Mouse (Mus musculus): ENCODE data around the gene Dlg2. TPM values are rescaled to one million over a fixed set of nuclear protein-coding genes. Genes with fewer than 3 reads are reported as not detected.

Gene Dlg2
- polyA plus RNA-seq, 1 experiment from 2014 or later, result 5.1 TPM

DNA sequence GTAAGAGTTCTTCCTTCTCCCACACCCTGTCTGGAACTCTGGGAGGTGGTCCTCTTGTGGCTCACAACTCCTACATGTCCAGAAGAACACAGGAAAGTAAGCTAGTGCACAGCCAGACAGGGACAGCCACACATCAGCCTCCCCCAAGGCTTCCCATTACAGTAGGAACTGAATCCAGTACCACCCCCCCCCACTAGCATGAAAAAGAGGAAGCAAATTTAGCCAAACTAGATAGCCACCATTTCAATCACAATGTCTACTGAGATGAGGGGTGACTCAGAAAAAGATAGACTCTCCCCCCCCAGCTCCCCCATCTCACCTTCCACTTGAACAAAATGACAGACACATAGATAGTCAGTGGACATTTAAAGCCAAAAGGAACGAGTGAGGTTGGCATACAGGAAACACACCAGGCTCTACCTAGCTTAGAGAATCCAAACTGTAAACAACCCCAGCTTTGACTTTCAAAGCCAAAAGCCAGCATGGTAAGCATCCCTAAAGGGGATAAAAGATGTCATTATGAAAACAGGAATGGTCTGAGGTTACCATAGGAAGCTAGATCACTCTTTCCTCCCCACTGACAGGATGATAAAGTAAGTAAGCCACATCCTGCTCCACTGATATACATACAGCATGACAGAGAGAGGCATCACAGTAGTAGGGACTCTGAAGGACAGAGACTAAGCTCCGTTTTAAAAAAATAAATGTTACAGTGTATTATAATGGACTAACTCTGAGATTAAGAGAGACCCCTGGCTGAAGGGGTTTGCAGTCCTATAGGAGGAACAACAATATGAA, 1986.8 kb downstream of the Dlg2 start:
- no peak overlapping the region for H3K4me3 ChIP-seq (ENCODE audit: low read depth, low read length)
- H3K9me3 ChIP-seq (ENCODE audit: control insufficient read depth, low read depth, low read length), result no peaks in the 10 kb centered on the region
- H3K4me1 ChIP-seq (ENCODE audit: control insufficient read depth, insufficient read depth, low read length), result no peaks in the 10 kb centered on the region
- ATAC-seq (ENCODE audit: insufficient number of reproducible peaks, insufficient read depth, low FRiP score, low read depth), result no peak
- H3K27me3 ChIP-seq (ENCODE audit: control insufficient read depth, insufficient read depth, low read length), result no peaks in the 10 kb centered on the region
- H3K36me3 ChIP-seq (ENCODE audit: control insufficient read depth, insufficient read depth, low read length), result no peaks in the 10 kb centered on the region
- no peak overlapping the region for H3K27ac ChIP-seq (ENCODE audit: low read length)
- H3K9ac ChIP-seq (replicated peaks; ENCODE audit: low read depth, low read length), result no peak overlapping the region
- WGBS, result 61% methylated on average over 2 of the region's 2 CpGs
- no peak overlapping the region for H3K4me2 ChIP-seq (replicated peaks; ENCODE audit: low read depth, low read length)

- Histone ChIP-seq H3K36me3 (ENCODE audit: control insufficient read depth, insufficient read depth, low read length) (no peaks in the 10 kb centered on the region), H3K9ac (replicated peaks; ENCODE audit: low read depth, low read length) (no peak overlapping the region), H3K27ac (ENCODE audit: low read length) (no peak overlapping the region), H3K4me2 (replicated peaks; ENCODE audit: low read depth, low read length) (no peak overlapping the region), H3K27me3 (ENCODE audit: control insufficient read depth, insufficient read depth, low read length) (no peaks in the 10 kb centered on the region), H3K9me3 (ENCODE audit: control insufficient read depth, low read depth, low read length) (no peaks in the 10 kb centered on the region), H3K4me3 (ENCODE audit: low read depth, low read length) (no peak overlapping the region), H3K4me1 (ENCODE audit: control insufficient read depth, insufficient read depth, low read length) (no peaks in the 10 kb centered on the region)
- 72% methylated on average over 2 of the region's 2 CpGs for WGBS
- no peak for ATAC-seq (ENCODE audit: insufficient number of reproducible peaks, insufficient read depth, low FRiP score, low read depth)
These were observed 1987.8 kb downstream of the Dlg2 start for GRCm38 (mm10) chr7:92464290-92464689.

DNA sequence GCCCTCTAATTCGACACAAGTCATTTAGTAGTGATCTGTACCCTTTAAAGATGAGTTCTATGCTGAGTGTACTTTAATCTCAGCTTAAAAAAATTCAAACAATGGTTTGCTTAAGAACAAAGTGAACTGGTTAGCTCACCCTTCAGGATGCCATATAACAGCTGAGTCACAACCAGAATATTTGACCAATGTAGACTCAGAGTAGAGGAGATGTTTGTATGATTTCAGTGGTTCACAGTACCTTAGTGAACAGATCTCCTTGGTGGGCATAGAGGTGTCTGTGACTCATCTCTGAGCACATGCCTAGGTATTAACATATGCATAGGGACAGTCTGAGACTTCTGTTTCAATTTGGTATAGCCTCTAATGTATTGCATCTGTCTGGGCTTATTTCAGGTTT, 2002.7 kb downstream of the Dlg2 start:
- Histone ChIP-seq H3K4me2 (replicated peaks; ENCODE audit: low read depth, low read length) (no peak overlapping the region), H3K27ac (ENCODE audit: low read length) (no peak overlapping the region), H3K27me3 (ENCODE audit: control insufficient read depth, insufficient read depth, low read length) (no peaks in the 10 kb centered on the region), H3K4me3 (ENCODE audit: low read depth, low read length) (no peak overlapping the region), H3K4me1 (ENCODE audit: control insufficient read depth, insufficient read depth, low read length) (no peaks in the 10 kb centered on the region), H3K9me3 (ENCODE audit: control insufficient read depth, low read depth, low read length) (no peaks in the 10 kb centered on the region), H3K36me3 (ENCODE audit: control insufficient read depth, insufficient read depth, low read length) (no peaks in the 10 kb centered on the region), H3K9ac (replicated peaks; ENCODE audit: low read depth, low read length) (no peak overlapping the region)
- WGBS, result 65% methylated on average over 1 of the region's 1 CpGs
- no peak for ATAC-seq (ENCODE audit: insufficient number of reproducible peaks, insufficient read depth, low FRiP score, low read depth)

- no peaks in the 10 kb centered on the region for H3K36me3 ChIP-seq (ENCODE audit: control insufficient read depth, insufficient read depth, low read length)
- H3K4me1 ChIP-seq (ENCODE audit: control insufficient read depth, insufficient read depth, low read length), result no peaks in the 10 kb centered on the region
- H3K27me3 ChIP-seq (ENCODE audit: control insufficient read depth, insufficient read depth, low read length), result no peaks in the 10 kb centered on the region
- 73% methylated on average over 2 of the region's 2 CpGs for WGBS
- H3K4me2 ChIP-seq (replicated peaks; ENCODE audit: low read depth, low read length), result no peak overlapping the region
- H3K9me3 ChIP-seq (ENCODE audit: control insufficient read depth, low read depth, low read length), result no peaks in the 10 kb centered on the region
- no peak for ATAC-seq (ENCODE audit: insufficient number of reproducible peaks, insufficient read depth, low FRiP score, low read depth)
- no peak overlapping the region for H3K4me3 ChIP-seq (ENCODE audit: low read depth, low read length)
- no peak overlapping the region for H3K27ac ChIP-seq (ENCODE audit: low read length)
- no peak overlapping the region for H3K9ac ChIP-seq (replicated peaks; ENCODE audit: low read depth, low read length)
These were observed 2003.3 kb downstream of the Dlg2 start for GRCm38 (mm10) chr7:92479748-92480147.

- H3K4me2 ChIP-seq (replicated peaks; ENCODE audit: low read depth, low read length), result no peak overlapping the region
- WGBS, result 89% methylated on average over 3 of the region's 3 CpGs
- H3K4me3 ChIP-seq (ENCODE audit: low read depth, low read length), result no peak overlapping the region
- no peak overlapping the region for H3K9ac ChIP-seq (replicated peaks; ENCODE audit: low read depth, low read length)
- no peak overlapping the region for H3K27ac ChIP-seq (ENCODE audit: low read length)
- H3K36me3 ChIP-seq (ENCODE audit: control insufficient read depth, insufficient read depth, low read length), result no peaks in the 10 kb centered on the region
- ATAC-seq (ENCODE audit: insufficient number of reproducible peaks, insufficient read depth, low FRiP score, low read depth), result no peak
- H3K27me3 ChIP-seq (ENCODE audit: control insufficient read depth, insufficient read depth, low read length), result no peaks in the 10 kb centered on the region
- no peaks in the 10 kb centered on the region for H3K9me3 ChIP-seq (ENCODE audit: control insufficient read depth, low read depth, low read length)
- no peaks in the 10 kb centered on the region for H3K4me1 ChIP-seq (ENCODE audit: control insufficient read depth, insufficient read depth, low read length)
These were observed 2006.9 kb downstream of the Dlg2 start for GRCm38 (mm10) chr7:92483346-92483745.

GRCm38 (mm10) chr7:92485881-92486710, 2009.6 kb downstream of the Dlg2 start:
- Histone ChIP-seq H3K4me3 (ENCODE audit: low read depth, low read length) (no peak overlapping the region), H3K4me2 (replicated peaks; ENCODE audit: low read depth, low read length) (no peak overlapping the region), H3K27me3 (ENCODE audit: control insufficient read depth, insufficient read depth, low read length) (no peaks in the 10 kb centered on the region), H3K9me3 (ENCODE audit: control insufficient read depth, low read depth, low read length) (no peaks in the 10 kb centered on the region), H3K9ac (replicated peaks; ENCODE audit: low read depth, low read length) (no peak overlapping the region), H3K36me3 (ENCODE audit: control insufficient read depth, insufficient read depth, low read length) (no peaks in the 10 kb centered on the region), H3K27ac (ENCODE audit: low read length) (no peak overlapping the region), H3K4me1 (ENCODE audit: control insufficient read depth, insufficient read depth, low read length) (no peaks in the 10 kb centered on the region)
- peak; percentile 42; the same call in 1 of the 2 replicates for ATAC-seq (ENCODE audit: insufficient number of reproducible peaks, insufficient read depth, low FRiP score, low read depth)
- 26% methylated on average over 3 of the region's 3 CpGs for WGBS

GRCm38 (mm10) chr7:92486878-92487277, 2010.4 kb downstream of the Dlg2 start:
- H3K4me2 ChIP-seq (replicated peaks; ENCODE audit: low read depth, low read length), result no peak overlapping the region

DNA sequence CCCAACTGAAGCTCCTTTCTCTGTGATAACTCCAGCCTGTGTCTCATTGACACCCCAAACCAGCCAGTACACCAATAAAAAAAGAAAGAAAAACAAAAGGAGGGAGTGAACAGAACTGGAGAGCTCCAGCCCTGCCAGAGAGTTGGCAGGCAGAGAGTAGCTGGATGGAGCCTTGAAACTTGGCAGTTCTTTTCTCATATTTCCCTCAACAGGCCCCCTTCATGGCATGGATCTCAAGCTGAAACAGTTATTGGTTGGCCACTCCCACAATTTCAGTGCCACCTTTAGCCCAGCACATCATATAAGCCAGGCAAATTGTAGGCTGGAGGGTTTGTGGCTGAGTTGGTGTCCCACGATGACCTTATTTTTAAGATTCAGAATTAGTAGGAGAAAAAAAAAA, 2015.8 kb downstream of the Dlg2 start:
- no peaks in the 10 kb centered on the region for H3K4me1 ChIP-seq (ENCODE audit: control insufficient read depth, insufficient read depth, low read length)
- H3K4me2 ChIP-seq (replicated peaks; ENCODE audit: low read depth, low read length), result no peak overlapping the region
- H3K27me3 ChIP-seq (ENCODE audit: control insufficient read depth, insufficient read depth, low read length), result no peaks in the 10 kb centered on the region
- H3K36me3 ChIP-seq (ENCODE audit: control insufficient read depth, insufficient read depth, low read length), result no peaks in the 10 kb centered on the region
- H3K9me3 ChIP-seq (ENCODE audit: control insufficient read depth, low read depth, low read length), result no peaks in the 10 kb centered on the region
- no peak overlapping the region for H3K27ac ChIP-seq (ENCODE audit: low read length)
- H3K4me3 ChIP-seq (ENCODE audit: low read depth, low read length), result no peak overlapping the region
- no peak for ATAC-seq (ENCODE audit: insufficient number of reproducible peaks, insufficient read depth, low FRiP score, low read depth)
- 100% methylated on average over 1 of the region's 1 CpGs for WGBS
- no peak overlapping the region for H3K9ac ChIP-seq (replicated peaks; ENCODE audit: low read depth, low read length)

More at GRCm38 (mm10) chr7:92486878-92487277, 2010.4 kb downstream of the Dlg2 start:
- Histone ChIP-seq H3K4me3 (ENCODE audit: low read depth, low read length) (no peak overlapping the region), H3K36me3 (ENCODE audit: control insufficient read depth, insufficient read depth, low read length) (no peaks in the 10 kb centered on the region), H3K4me1 (ENCODE audit: control insufficient read depth, insufficient read depth, low read length) (no peaks in the 10 kb centered on the region), H3K27ac (ENCODE audit: low read length) (no peak overlapping the region), H3K27me3 (ENCODE audit: control insufficient read depth, insufficient read depth, low read length) (no peaks in the 10 kb centered on the region), H3K9ac (replicated peaks; ENCODE audit: low read depth, low read length) (no peak overlapping the region), H3K9me3 (ENCODE audit: control insufficient read depth, low read depth, low read length) (no peaks in the 10 kb centered on the region)
- ATAC-seq (ENCODE audit: insufficient number of reproducible peaks, insufficient read depth, low FRiP score, low read depth), result no peak
- 85% methylated on average over 4 of the region's 4 CpGs for WGBS
